Mouse (Mus musculus): Measurements from ENCODE around the gene Mettl21e.

- TF ChIP-seq CTCF (IDR thresholded peaks at IDR 0.05; ENCODE audit: borderline replicate concordance, insufficient read depth, low read length) (no peak), POLR2A (IDR thresholded peaks at IDR 0.05; ENCODE audit: low read depth, low read length) (no peak)
These were observed 56.9 kb downstream of the Mettl21e start for GRCm38 (mm10) chr1:44161818-44162217.
